Mouse (Mus musculus): Measurements from ENCODE around the gene Herc1. TPM values are rescaled to one million over a fixed set of nuclear protein-coding genes. Genes with fewer than 3 reads are reported as not detected.
"Not testable (repeated sequence)": the region's sequence is repeated elsewhere in the genome, so short reads cannot be mapped to it uniquely, and the experiment has no call there.

Herc1 gene
- polyA plus RNA-seq, 1 experiment = 12.4 TPM

DNA sequence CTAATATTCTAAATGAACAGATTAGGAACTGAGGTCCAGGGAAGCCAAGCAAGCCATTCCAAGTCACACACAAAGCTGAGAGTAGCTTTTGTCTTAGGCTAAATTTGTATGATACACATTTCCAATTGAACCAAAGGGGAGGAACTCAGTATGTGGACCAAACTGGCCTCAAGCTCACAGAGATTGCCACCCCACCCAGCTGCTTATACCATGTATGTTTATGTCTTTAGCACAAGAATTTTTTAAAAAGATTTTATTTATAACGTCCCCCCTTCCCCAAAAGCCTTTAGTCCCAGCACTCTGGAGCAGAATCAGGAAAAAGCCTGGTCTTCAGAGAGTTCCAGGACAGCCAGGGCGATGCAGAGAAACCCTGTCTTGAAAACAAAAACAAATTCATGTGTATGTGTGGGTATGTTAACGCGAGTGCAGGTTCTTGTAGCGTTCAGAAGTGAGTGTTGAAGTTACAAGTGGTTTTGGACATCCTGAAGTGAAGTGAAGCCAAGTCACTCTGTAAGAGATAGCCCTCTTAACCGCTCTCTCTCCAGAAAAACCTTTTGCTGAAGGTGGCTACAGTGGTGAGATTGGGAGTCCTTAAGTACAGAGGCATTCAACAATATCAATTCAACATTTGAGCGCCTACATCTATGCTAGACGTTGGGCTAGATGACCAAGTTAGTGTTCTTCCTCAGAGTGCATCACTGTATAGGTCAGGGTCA, 948 bp upstream of the Herc1 start:
- DNase-seq (ENCODE audit: low read depth) = no peak

DNA sequence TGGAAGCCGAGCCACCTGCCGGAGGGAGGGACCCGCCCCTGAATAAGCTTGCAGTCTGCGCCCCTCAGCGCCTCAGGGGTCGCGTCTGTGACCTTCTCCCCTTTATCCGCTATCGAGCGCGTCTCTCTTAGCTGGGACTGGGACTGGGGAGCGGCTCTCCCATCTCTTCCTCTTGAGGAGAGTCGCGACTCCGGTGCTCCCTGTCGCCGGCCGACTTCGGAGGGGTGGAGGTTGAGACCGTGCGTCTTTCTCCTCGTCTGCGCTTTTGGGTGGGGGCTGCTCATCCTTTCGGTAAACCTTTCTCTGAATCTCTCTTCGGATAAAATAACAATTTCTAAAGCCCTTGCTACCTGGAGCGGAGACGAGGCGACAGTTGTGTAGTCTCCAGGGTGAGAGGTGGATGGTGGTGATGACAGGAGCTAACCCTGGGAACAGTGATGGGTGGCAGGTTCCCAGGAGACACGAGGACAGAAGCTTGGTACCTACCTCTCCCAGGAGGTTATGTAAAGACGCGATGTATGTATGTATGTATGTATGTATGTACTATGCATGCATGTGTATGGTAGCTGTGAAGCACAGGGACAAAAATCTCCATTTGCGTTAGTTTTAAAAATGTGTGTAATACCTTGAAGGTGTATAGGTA, 659 bp downstream of the Herc1 start:
- DNase-seq (ENCODE audit: low read depth) = no peak

- DNase-seq (ENCODE audit: low read depth) = no peak
Observed at GRCm38 (mm10) chr9:66352704-66353103, 2.5 kb downstream of the Herc1 start.

DNA sequence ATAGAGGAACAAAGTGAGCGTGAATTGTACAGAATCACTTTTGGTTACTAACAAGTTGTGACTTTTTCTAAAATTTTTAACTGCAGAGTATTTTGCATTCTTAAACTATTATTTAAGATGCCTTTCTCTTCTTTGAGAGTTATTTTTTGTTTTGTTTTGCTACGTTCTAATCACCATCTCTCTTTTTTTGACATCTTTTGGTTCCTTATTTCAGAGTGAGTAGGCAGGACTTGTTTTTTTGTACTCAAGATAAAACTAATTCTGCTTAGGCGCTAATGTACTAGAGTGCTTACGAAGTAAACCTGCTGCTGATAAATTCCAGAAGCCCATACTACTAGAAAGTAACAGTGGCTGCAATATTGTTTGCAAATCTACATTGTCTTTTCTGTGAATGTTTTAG, 8.9 kb downstream of the Herc1 start:
- no peak for DNase-seq (ENCODE audit: low read depth)

- no peak for DNase-seq (ENCODE audit: low read depth)
Observed at GRCm38 (mm10) chr9:66360143-66360690, 10.0 kb downstream of the Herc1 start.

DNA sequence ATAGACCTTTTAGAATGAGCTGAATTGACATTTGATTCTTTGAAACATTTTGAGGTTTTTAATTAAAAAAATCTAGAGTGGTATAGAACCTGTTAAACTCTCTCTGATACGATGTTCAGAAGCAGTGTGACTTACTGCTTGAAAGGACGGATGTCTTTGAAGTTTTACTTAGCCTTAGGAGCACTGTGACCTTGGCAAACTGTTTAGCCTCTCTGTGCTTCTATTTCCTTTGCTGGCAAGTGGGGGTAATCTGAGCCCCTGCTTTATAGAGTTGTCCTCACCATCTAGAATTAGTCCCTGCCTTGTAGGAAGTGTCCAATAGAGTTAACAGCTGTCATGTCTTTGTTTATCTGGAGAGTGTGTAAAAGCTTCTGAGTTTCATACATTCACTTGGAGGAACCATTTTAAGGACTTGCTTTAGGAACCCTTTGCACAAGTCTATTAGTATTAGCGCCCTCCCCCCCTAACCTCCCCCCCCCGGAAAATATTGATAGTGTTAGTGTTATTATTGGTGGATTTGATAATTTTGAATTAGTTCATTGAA, 18.7 kb downstream of the Herc1 start:
- DNase-seq (ENCODE audit: low read depth) = no peak

GRCm38 (mm10) chr9:66370334-66370733, 20.1 kb downstream of the Herc1 start:
- no peak for DNase-seq (ENCODE audit: low read depth)

DNA sequence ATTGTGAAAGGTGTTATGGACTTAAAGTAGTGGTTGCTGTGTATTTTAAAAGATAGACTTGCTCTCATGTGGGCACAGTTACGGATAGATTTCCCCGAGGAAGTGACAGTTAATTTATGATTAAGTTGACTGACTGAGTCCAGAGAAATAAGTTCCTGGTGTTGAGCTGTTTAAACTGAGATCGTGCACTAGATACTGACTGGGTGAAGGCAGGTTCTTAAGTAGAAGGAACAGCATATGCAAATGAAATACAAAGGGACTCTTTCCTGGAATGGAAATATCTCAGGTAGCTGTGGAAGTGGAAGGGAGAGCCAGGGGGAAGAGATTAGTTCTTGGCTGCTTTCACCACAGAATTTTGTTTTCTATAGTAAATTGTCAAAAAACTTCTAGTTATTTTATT, 20.6 kb downstream of the Herc1 start:
- no peak for DNase-seq (ENCODE audit: low read depth)

DNA sequence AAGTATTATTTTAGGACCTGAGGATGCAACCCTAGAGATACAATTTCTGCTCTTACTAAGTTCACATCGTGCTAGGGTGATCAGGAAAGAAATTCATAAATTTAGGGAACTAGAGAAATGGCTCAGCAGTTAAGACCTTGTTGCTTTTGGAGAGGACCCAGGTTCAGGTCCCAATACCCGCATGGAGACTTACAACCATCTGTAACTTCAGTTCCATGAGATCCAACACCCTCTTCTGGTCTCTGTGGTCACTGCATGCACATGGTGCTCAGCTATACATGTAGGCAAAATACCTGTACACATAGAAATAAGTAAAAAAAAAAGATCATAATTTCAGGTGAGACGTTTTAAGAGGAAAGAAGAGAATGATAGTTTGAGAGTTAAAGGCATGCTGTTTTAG, 23.2 kb downstream of the Herc1 start:
- no peak for DNase-seq (ENCODE audit: low read depth)

DNA sequence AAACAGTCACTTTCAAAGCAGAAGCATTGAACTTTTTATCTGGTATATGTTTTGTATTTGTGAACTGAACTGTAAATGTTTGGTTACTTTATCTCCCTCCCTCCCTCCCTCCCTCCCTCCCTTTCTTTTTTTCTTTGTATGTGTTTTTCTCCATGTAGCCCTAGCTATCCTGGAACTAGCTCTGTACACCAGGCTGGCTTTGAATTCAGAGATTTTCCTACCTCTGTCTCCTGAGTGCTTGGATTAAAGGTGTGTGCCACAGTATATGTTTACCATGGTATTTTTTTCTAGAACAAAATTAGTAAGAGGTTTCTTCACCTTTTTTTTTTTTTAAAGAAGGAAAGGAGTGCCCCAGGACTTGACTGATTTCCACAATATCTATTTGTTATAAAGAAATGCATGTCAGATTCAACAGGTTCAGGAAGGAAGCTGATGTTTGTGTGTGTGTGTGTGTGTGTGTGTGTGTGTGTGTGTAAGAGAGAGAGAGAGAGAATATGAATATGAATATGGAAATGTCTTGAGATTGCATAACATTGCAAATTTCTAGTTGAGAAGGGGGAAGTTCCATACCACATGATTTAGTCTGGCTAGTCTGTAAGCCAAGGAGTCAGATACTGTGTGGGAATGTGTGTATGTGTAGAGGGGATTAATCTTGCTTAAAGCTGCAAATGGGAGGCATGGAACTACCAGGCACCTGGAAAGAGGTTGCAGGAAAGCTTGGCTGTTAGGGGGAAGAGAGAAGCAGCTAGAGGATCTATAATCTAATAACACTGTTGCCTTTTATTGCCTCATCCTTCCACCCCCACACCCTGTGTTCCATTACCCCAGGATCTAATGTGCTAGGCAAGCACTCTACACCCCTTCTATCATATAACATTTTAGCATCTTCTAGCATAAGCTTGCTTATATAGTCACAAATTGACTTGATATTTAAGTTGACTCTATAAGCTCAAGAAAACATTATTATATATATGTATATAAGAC, 24.5 kb downstream of the Herc1 start:
- peak; percentile 28 for DNase-seq (ENCODE audit: low read depth)

DNA sequence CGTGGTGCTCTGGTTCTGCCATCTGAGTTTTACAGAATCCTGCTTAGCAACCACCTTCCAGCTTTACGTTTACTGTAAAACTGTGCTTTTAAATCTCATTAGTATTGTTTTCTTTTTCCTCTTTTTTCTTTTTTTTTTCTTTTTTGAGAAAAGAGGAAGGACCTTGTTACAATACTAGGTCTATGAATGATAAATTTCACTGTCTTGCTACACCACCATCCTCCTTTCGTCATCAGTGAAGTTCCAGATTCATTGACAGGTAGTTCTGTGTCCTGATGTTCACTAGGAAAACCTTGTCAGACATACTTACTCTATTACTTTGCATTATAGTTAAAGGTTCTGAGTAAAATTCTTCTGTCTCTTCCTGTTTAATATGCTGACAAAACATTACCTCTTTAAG, 33.2 kb downstream of the Herc1 start:
- no peak for DNase-seq (ENCODE audit: low read depth)

GRCm38 (mm10) chr9:66390338-66390737, 40.1 kb downstream of the Herc1 start:
- not testable (repeated sequence) for DNase-seq (ENCODE audit: low read depth)

GRCm38 (mm10) chr9:66393304-66393703, 43.1 kb downstream of the Herc1 start:
- DNase-seq (ENCODE audit: low read depth) = no peak

DNA sequence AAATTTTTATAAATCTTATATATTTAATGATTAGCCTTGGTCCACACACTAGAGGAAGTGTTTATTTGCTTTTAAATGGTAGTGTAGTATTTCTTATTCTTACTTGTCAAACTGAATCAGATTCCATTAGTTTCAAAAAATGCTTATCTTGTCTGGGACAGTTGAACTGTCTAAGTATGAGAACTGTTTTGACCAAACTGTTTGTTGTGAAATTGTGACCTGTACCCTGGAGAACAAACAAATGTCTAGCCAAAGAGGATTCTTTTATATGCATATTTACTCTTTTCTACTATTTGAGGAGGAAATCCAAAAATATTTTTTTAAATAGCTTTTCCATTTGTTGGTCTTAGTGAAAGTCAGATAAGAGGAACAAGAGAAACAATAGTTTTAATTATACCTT, 73.2 kb downstream of the Herc1 start:
- DNase-seq (ENCODE audit: low read depth) = no peak

- no peak for DNase-seq (ENCODE audit: low read depth)
Observed at GRCm38 (mm10) chr9:66440007-66440406, 89.8 kb downstream of the Herc1 start.

DNA sequence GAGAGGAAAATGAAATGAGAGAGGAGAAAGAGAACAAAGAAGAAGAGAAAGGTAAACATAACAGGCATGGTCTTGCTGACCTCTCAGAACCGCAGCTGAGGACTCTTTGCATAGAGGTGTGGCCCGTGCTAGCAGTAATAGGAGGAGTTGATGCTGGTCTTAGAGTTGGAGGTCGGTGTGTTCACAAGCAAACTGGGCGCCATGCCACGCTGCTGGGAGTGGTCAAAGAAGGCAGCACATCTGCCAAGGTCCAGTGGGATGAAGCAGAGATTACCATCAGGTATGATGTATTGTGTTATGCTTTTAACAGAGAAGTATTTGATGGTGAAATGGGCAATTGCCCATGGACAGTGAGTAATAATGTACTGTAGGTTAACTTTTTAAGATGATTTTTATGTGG, 98.0 kb downstream of the Herc1 start:
- no peak for DNase-seq (ENCODE audit: low read depth)

DNA sequence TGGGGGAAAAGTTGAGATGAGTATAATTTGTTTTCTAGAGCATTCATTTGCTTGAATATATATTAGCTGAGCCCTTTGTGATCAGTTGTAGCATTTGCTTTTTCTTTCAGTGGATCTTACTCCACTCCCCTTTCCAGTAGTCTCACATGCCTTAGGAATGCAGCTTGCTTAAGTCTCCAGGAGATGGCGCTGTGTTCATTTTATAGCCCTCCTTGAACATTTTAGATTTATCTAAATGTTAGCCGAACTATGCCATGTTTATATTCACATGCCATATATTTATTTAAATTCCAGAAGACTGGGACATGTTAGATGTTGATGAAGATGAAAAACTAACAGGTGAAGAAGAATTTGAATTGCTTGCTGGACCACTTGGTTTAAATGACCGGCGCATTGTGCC, 114.8 kb downstream of the Herc1 start:
- no peak for DNase-seq (ENCODE audit: low read depth)

GRCm38 (mm10) chr9:66477785-66478184, 127.5 kb downstream of the Herc1 start:
- no peak for DNase-seq (ENCODE audit: low read depth)

DNA sequence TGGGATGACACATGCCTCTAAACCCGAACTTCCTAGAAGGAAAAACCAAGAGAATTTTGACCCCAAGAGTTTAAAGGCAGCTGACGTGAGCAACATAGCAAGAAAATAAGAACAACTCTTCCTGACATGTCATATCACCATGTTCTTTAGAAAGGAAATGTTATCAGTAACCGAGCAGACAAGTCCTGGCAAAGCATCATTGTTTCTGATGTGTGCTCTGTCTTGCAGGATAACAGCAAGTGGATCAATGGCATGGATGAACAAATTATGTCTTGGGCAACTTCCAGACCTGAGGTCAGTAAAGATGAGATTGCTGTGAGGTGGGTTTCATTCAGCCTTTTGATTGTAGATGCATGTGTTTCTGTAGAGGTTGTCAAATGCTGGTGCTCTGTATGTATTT, 133.2 kb downstream of the Herc1 start:
- no peak for DNase-seq (ENCODE audit: low read depth)

- DNase-seq (ENCODE audit: low read depth) = no peak
Observed at GRCm38 (mm10) chr9:66488786-66489185, 138.5 kb downstream of the Herc1 start.

DNA sequence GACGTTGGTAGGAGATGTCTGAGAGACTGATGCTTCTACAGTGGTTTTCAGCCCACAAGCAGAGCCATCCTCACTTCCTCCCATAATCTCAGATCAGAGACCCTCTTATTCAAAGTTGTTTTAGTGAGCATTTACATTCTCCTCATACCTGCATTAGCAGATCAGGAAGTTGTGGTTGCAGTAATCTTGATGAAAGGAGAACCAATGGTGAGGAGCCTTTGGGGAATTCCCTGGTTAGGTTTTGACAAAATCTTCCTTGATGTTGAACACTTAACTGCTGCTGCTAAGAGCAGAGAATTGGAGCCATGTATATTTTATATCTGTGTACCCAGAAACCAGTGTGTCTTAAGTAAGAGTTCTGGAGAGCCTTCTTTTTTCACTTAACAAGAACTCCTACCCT, 142.1 kb downstream of the Herc1 start:
- DNase-seq (ENCODE audit: low read depth) = no peak

DNA sequence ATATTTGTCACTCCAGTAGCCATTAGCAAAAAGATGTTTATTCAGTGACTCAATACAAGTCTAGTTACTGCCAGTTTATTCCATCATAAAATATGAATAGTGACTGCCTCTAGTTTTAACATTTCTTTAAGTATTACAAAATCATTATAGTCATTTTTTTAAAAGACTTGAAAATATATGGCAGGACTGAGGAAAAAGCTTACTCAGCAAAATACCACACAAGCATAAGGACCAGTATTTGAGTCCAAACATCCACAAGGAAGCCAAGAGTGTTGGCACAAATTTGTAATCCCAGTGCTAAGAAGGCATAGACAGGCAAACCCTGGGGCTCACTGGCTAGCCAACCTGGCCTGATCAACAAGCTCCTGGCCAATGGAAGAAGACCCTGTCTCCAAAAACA, 143.7 kb downstream of the Herc1 start:
- no peak for DNase-seq (ENCODE audit: low read depth)
